Mouse (Mus musculus) kidney, postnatal 0 days (tissue): ENCODE measurements around the gene Ccdc69. TPM values are rescaled to one million over a fixed set of nuclear protein-coding genes. Genes with fewer than 3 reads are reported as not detected.

ENCODE experiments used
- ATAC-seq: fragments of 200-750 bp; cut with Nextera tagmentation; replicated peaks from 2 replicates; pipeline ENCODE4 v1.8.0; 2017; ENCODE audit warnings: low read depth, moderate number of reproducible peaks, moderate TSS enrichment, moderate library complexity; ENCODE audit not compliant: low FRiP score
- DNase-seq: peaks from one replicate; pipeline ENCODE4 v3.0.0-alpha.2; 2016; ENCODE audit warnings: low spot score
- H3K27ac ChIP-seq: fragments of 300-500 bp; sonication (generic); 2 replicates; pipeline ENCODE4 v1.5.1; 2014; ENCODE audit warnings: mild to moderate bottlenecking
- H3K27me3 ChIP-seq: fragments of 300-500 bp; sonication (generic); 2 replicates; pipeline ENCODE4 v1.6.1; 2014; ENCODE audit warnings: low read length, mixed read lengths; ENCODE audit not compliant: insufficient read depth
- H3K36me3 ChIP-seq: fragments of 300-500 bp; sonication (generic); 2 replicates; pipeline ENCODE4 v1.6.1; 2014; ENCODE audit warnings: low read length, mixed read lengths; ENCODE audit not compliant: insufficient read depth
- H3K4me1 ChIP-seq: fragments of 300-500 bp; sonication (generic); replicated peaks from 2 replicates; pipeline ENCODE4 v1.6.1; 2014; ENCODE audit warnings: antibody characterized with exemption, low read length, mixed read lengths; ENCODE audit not compliant: insufficient read depth
- H3K4me2 ChIP-seq: fragments of 300-500 bp; sonication (generic); 2 replicates; pipeline ENCODE4 v1.6.1; 2014; ENCODE audit warnings: mild to moderate bottlenecking, low read length, moderate library complexity, mixed read lengths
- H3K4me3 ChIP-seq: fragments of 300-500 bp; sonication (generic); replicated peaks from 2 replicates; pipeline ENCODE4 v1.5.1; 2014; ENCODE audit warnings: low read depth, low read length
- H3K9ac ChIP-seq: fragments of 300-500 bp; sonication (generic); 2 replicates; pipeline ENCODE4 v1.6.1; 2014; ENCODE audit warnings: low read depth, low read length
- H3K9me3 ChIP-seq: fragments of 300-500 bp; sonication (generic); replicated peaks from 2 replicates; pipeline ENCODE4 v1.6.1; 2016; ENCODE audit warnings: low read length, inconsistent platforms, mixed read lengths
- CTCF ChIP-seq: IDR thresholded peaks from 2 replicates; pipeline ENCODE4 v1.5.1; 2016; ENCODE audit warnings: antibody characterized with exemption, low read depth, mild to moderate bottlenecking, moderate library complexity
- WGBS: fragments of 180-500 bp; shearing (Covaris S2); extraction: QIAGEN DNeasy Blood & Tissue Kit; methylation state at CpG from one replicate; pipeline ENCODE4 v1.1.7; 2014; 5-methylcytosine and 5-hydroxymethylcytosine counted together
- polyA plus RNA-seq: library from polyadenylated mRNA; unstranded; fragments of >200 nt; fragmentation: Nextera tagmentation; extraction: Ambion mirVana; gene quantifications from 2 replicates; pipeline ENCODE4 v1.2.1, GENCODE M21; 2015

The Ccdc69 gene
- 2.4 and 2.5 TPM in 2 replicates for polyA plus RNA-seq

- H3K27me3 ChIP-seq, result no peaks in the 10 kb centered on the region
- peak; percentile 89 for DNase-seq
- ATAC-seq, result peak; percentile 81
- H3K4me3 ChIP-seq, result peak within 1 kb of the TSS; percentile 33
- H3K27ac ChIP-seq, result peak within 1 kb of the TSS; percentile 71
- H3K36me3 ChIP-seq, result no peaks in the 10 kb centered on the region
- TF ChIP-seq CTCF, result no peak
- H3K9me3 ChIP-seq, result no peaks in the 10 kb centered on the region
- peak within 1 kb of the TSS; percentile 62 for H3K9ac ChIP-seq
- 0 out of 2 replicates have a peak, but pooled peaks cover 6% of the 10 kb centered on the region for H3K4me1 ChIP-seq
- under 1% methylated on average over 50 of the region's 50 CpGs for WGBS
- peak within 1 kb of the TSS; percentile 93 for H3K4me2 ChIP-seq
These were observed at the start of gene Ccdc69 for GRCm38 (mm10) chr11:55077331-55078231. Ccdc69 (minus strand) TSS chr11:55078131.

GRCm38 (mm10) chr11:55126663-55127062 is 48.7 kb upstream of the Ccdc69 start:
- DNase-seq (no peak), ATAC-seq (no peak)
- Histone ChIP-seq H3K9ac (no peak overlapping the region), H3K27ac (no peak overlapping the region), H3K4me1 (no peaks in the 10 kb centered on the region), H3K4me3 (no peak overlapping the region), H3K27me3 (no peaks in the 10 kb centered on the region), H3K36me3 (no peaks in the 10 kb centered on the region), H3K4me2 (no peak overlapping the region), H3K9me3 (no peaks in the 10 kb centered on the region)
- no peak for TF ChIP-seq CTCF
- WGBS, result 66% methylated on average over 3 of the region's 3 CpGs

GRCm38 (mm10) chr11:55121430-55121829 is 43.5 kb upstream of the Ccdc69 start:
- no peak for TF ChIP-seq CTCF
- Histone ChIP-seq H3K27ac (no peak overlapping the region), H3K9ac (no peak overlapping the region), H3K4me1 (no peaks in the 10 kb centered on the region), H3K4me3 (no peak overlapping the region), H3K4me2 (no peak overlapping the region), H3K36me3 (no peaks in the 10 kb centered on the region), H3K27me3 (no peaks in the 10 kb centered on the region), H3K9me3 (no peaks in the 10 kb centered on the region; the same call in 1 of the 2 replicates)
- no peak for ATAC-seq
- DNase-seq, result no peak
- WGBS, result 82% methylated on average over 1 of the region's 1 CpGs

- no peak overlapping the region for H3K4me2 ChIP-seq
- H3K27ac ChIP-seq, result peak overlapping the region; percentile 65
- no peaks in the 10 kb centered on the region; the same call in 1 of the 2 replicates for H3K9me3 ChIP-seq
- no peaks in the 10 kb centered on the region for H3K36me3 ChIP-seq
- ATAC-seq (no peak), DNase-seq (no peak)
- H3K4me1 ChIP-seq, result no peaks in the 10 kb centered on the region
- 43% methylated on average over 8 of the region's 8 CpGs for WGBS
- no peak overlapping the region for H3K4me3 ChIP-seq
- no peaks in the 10 kb centered on the region for H3K27me3 ChIP-seq
- TF ChIP-seq CTCF, result no peak
- no peak overlapping the region for H3K9ac ChIP-seq
These were observed 42.9 kb upstream of the Ccdc69 start for GRCm38 (mm10) chr11:55120821-55121271.

GRCm38 (mm10) chr11:55120279-55120678 is 42.3 kb upstream of the Ccdc69 start:
- H3K9ac ChIP-seq, result no peak overlapping the region
- no peak overlapping the region for H3K4me3 ChIP-seq
- ATAC-seq, result no peak
- H3K9me3 ChIP-seq, result no peaks in the 10 kb centered on the region; the same call in 1 of the 2 replicates
- no peak for DNase-seq
- H3K36me3 ChIP-seq, result no peaks in the 10 kb centered on the region
- H3K4me2 ChIP-seq, result no peak overlapping the region
- H3K27me3 ChIP-seq, result no peaks in the 10 kb centered on the region
- no peak for TF ChIP-seq CTCF
- H3K27ac ChIP-seq, result no peak overlapping the region
- H3K4me1 ChIP-seq, result no peaks in the 10 kb centered on the region

GRCm38 (mm10) chr11:55117031-55117430 is 39.1 kb upstream of the Ccdc69 start:
- no peaks in the 10 kb centered on the region; the same call in 1 of the 2 replicates for H3K9me3 ChIP-seq
- H3K27ac ChIP-seq, result no peak overlapping the region
- H3K4me2 ChIP-seq, result no peak overlapping the region
- H3K4me3 ChIP-seq, result no peak overlapping the region
- no peaks in the 10 kb centered on the region for H3K27me3 ChIP-seq
- H3K36me3 ChIP-seq, result no peaks in the 10 kb centered on the region
- DNase-seq (no peak), ATAC-seq (no peak)
- TF ChIP-seq CTCF, result no peak
- no peaks in the 10 kb centered on the region for H3K4me1 ChIP-seq
- 80% methylated on average over 2 of the region's 2 CpGs for WGBS
- H3K9ac ChIP-seq, result no peak overlapping the region
